Mouse (Mus musculus): ENCODE results near the gene Scd2.
"Not testable (repeated sequence)": the region's sequence is repeated elsewhere in the genome, so short reads cannot be mapped to it uniquely, and the experiment has no call there.

Gene Scd2

DNA sequence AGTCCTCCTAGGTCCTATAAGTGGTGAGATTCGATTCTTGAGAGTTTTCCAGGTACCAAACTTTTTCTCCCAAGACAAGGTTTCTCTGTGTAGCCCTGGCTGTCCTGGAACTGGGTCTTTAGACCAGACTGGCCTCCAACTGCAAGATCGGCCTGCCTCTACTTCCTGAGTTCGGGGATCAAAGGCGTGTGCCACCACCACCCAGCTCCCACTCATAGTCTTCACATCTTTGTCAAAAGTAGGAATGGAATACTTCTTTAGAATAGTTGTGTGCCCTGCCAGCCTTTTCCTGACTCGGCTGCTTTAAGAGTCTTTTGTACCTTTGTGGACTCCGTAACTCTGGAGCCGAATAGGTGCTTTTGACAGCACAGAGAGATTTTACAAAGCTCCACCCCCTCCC lies 2.7 kb downstream of the Scd2 start:
- in situ Hi-C loops (cut with MboI, MseI): loop anchor here (5.0 kb wide), 1 partner anchor 49 kb away; no protein-coding TSS in a partner anchor

DNA sequence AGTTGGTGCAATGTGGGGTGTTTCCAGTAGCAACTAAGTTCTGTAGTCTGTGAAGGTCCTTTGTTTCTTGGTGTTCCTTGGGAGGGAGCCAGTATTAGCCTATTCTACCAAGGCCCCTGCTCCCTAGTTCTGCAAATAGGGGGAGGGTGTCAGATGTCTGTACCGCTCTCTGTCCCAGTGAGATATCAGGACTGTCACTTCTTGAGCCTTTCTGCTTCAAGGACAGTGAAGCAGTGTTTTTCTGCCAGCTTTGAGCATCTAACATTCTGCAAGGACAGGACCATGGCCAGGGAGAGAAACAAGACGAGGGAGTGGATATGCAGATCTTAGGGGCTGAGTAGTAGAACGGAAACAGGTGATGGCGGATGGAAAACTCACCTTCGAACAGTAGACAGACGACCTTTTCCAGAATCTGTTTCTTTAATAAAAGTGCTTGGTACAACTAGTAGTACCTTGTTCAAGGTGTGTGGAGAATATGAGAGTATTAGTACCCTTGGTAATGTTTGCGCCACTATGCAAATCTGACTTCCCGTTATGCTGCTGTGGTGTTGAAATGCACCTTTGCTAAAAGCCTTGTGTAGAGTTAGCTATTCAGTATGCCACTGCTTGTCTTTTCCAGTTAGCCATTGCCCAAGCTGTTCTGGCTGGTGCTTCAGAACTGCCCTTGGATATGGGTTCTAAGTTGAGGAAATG lies 3.7 kb downstream of the Scd2 start:
- in situ Hi-C loops (cut with MboI, MseI): loop anchor here (5.0 kb wide), 1 partner anchor 50 kb away; no protein-coding TSS in a partner anchor

DNA sequence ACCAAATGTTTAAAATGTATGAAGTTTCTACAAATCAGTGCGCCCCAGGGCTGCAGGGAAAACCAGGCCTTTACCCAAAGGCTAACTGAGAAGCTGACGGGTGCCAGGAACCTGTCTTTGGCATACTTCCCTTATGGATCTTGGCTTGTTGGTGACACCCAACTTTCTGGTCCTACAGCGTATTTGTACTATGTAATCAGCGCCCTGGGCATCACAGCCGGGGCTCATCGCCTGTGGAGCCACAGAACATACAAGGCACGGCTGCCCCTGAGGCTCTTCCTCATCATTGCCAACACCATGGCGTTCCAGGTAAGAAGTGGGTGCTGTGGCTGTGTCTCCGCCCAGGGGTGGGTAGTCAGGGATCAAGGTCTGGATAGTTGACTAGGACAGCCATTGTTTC lies 4.4 kb downstream of the Scd2 start:
- in situ Hi-C loops (cut with MboI, MseI): loop anchor here (5.0 kb wide), 1 partner anchor 51 kb away; no protein-coding TSS in a partner anchor

DNA sequence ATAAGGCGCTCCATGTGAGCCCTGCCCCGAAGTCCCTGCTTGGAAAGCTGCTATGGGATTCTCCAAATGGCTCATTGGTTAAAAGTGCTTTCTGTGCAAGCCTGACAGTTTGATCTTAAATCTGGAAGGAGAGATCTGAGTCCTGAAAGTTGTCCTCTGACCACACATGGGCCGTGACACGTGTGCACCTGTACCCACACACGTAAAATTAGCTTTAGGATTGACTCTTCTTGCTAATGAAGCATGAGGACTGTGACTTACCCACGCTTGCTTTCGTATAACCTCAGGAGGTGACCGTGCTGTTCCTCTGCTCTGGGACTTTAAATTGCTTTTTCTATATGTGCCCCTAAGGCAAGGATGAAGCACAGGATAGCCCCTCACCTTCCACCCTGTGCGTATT lies 5.6 kb downstream of the Scd2 start:
- in situ Hi-C loops (cut with MboI, MseI): loop anchor here (5.0 kb wide), 1 partner anchor 52 kb away; no protein-coding TSS in a partner anchor

DNA sequence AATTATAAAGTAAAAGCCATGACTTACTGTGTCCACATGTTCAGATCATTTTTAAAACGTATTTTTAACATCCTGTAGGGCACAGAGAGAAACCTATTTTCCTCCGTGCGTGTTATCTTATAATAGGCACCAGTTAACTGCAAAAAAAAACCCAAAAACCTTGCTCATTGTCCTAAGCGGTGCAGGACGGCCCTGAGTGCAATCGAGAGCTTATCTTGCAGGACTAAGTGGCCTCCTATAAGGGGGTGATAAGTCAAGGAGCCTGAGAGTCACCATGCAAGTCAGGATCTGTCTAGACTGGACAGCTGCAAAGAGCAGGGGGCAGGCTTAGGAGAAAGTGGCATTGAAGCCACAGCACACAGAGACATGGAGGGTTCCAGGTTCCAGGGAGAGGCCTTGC lies 6.4 kb downstream of the Scd2 start:
- in situ Hi-C loops (cut with MboI, MseI): loop anchor here (5.0 kb wide), 1 partner anchor 53 kb away; no protein-coding TSS in a partner anchor

DNA sequence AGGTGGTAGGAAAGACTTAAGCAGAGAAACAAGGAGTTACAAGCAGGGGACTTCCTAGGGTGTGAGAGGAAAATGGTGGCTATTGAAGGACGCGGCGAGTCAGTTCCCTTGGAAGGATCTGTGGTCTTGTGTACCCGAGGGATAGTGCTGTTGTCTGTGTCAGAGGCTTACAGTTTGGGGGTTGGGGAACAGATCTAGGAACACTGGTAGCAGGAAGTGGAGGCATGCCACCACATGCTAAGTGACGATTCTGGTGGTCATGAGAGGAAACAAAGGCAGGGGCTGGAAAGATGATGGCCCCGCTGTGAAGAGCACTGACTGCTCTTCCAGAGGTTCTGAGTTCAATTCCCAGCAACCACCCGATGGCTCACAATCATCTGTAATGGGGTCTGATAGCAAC lies 7.0 kb downstream of the Scd2 start:
- in situ Hi-C loops (cut with MboI, MseI): no loop called here

DNA sequence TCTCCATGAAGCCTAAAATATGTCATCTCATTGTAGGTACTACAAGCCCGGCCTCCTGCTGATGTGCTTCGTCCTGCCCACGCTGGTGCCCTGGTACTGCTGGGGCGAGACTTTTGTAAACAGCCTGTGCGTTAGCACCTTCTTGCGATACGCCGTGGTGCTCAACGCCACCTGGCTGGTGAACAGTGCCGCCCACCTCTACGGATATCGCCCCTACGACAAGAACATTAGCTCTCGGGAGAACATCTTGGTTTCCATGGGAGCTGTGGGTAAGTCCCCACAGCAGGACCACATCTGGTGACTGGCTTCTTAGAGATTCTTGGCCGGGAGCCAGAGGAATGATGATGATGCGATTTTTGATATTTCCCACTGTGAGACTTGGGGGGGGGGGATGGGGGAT lies 7.7 kb downstream of the Scd2 start:
- in situ Hi-C loops (cut with MboI, MseI): no loop called here

DNA sequence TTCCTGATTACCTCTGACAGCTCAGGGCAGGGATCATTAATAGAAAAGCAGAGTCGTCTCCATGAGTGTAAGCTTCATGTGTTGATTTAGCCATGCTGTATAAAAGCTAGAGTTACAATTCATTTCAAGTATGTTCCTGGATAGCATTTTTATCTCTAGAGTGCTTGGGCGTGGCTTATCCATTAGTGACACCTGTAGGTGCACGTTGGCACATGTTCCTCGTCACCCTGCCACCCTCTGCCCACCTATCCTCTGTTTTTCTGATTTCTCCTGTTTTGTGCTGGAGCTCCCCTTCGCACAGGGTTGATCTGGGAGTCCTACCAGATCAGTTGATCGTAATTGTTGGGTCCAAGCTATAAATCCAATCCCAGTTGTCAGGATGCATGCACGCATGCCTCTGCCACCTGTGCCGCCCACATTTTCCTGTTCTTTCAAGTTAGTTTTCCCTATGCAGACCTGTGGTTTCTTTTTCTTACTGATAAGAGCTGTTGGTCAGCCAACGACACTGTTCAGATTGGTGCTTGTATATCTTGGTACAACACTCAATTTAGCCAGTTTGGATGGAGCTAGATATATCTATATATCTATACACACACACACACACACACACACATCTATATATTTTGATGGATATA lies 8.3 kb downstream of the Scd2 start:
- in situ Hi-C loops (cut with MboI, MseI): no loop called here

DNA sequence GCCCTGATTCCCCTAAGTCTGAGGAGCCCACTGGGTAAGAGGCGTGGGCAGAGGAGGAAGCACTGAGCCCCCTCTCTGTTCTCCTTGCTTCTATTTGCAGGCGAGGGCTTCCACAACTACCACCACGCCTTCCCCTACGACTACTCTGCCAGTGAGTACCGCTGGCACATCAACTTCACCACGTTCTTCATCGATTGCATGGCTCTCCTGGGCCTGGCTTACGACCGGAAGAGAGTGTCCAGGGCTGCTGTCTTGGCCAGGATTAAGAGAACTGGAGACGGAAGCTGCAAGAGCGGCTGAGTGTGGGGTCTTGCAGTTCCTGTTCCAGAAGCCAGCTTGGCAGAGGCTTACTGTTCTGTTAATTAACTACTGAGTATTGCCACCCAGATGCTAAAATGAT lies 9.4 kb downstream of the Scd2 start:
- in situ Hi-C loops (cut with MboI, MseI): no loop called here

DNA sequence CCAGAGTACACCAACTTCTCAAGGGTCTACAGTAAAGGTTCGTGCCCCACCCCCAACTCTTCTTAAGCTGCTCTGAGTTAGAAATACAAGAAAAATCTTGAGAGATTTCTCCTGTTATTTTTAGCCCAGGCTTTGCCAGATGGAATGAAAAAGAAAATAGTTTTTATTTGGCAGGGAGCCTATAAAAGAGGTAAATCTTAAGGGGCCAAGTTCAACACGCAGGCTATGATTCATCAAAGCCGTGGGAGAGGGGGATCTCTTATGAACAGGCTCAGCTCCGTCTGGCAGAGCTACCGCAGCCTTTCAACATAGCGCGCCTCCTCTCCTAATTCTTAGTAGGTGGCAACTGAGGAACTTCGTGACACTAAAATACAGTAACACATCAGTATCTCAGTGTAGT lies 10.0 kb downstream of the Scd2 start:
- in situ Hi-C loops (cut with MboI, MseI): no loop called here

DNA sequence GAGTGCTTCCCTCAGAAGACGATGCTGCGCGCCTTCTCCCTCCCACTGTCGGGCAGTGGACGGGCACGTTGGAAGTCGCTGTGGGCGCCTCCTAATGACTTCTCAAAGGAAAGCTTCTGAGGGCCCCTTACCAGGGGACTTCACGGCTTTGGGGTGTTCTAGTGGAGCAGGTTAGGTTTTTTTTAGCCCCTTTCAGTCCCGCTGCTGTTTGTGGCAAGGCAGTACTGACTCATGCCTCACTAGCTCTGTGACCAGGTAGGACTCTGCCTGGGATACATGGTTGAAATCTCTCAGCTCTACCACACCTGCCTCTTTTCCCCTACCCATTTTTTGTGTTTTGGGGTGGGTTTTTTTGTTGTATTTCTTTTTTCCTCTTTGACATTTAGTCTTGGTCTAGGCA lies 10.9 kb downstream of the Scd2 start:
- in situ Hi-C loops (cut with MboI, MseI): no loop called here

DNA sequence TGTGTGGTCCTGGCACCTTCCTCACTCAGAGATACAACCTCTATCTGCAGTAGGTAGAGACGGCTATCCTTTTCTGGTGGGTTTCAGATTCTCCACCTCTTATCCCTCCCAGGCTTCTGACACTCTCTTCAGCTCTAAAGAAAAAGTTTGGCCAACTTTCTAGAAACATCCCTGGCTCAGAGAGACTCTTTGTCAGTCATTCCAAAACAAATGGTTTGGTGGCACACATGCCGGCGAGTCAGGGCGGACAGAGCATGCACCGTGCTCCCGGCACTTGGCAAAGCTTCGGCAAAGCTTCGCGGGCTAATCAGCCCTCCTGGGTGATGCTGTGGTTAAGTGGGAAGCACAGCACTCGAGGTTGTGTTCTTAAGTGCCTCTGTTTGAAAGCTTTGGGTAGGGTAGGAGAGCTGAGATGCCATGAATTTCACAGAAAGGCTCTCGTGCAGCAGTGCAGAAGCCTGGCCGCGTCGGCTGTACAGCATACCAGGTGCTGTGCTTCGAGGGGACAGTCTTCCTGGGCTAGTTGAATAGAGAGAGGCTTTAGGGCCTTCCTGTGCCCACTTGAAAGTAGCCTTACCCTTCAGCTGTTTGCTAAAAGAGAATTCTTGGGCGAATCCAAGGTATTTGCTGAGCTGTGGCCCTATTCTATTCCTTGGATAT lies 11.5 kb downstream of the Scd2 start:
- in situ Hi-C loops (cut with MboI, MseI): no loop called here

DNA sequence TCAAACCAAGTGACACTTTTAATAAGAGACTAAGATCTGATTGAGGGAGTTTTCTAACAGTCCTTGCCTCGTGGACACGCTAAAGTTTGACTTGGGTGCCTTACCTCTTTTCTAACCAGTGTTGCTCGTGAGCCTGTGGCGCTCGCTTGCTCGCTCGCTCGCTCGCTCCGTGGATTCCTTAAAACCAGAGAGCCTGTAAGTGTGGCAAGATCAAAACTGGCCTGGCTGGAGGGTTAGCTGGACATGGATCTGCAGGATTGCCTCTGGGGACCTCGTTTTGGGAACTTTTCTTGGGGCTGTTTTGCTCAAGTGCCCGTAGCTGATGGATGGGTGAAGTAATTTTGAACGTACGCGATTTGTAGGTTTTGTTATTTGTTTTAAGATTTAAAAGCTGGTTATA lies 12.2 kb downstream of the Scd2 start:
- in situ Hi-C loops (cut with MboI, MseI): no loop called here

DNA sequence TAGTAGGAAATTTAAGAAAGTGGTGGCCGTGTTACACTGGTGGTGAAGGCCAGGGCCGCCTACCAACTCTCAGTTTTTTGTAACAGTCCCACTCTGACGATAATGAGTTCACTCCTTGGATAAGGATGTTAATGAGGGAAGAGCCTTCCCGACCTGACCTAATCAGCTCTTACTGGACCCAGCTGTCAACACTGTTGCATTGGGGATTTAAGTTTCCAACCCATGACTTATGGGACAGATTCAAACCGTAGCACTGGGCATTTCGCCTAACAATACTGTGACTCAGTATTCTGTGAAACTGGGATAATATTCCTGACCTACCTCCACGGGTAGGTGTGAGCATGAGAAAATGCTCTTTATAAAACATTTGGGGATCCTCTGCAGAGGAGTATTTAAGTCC lies 12.7 kb downstream of the Scd2 start:
- in situ Hi-C loops (cut with MboI, MseI): no loop called here

DNA sequence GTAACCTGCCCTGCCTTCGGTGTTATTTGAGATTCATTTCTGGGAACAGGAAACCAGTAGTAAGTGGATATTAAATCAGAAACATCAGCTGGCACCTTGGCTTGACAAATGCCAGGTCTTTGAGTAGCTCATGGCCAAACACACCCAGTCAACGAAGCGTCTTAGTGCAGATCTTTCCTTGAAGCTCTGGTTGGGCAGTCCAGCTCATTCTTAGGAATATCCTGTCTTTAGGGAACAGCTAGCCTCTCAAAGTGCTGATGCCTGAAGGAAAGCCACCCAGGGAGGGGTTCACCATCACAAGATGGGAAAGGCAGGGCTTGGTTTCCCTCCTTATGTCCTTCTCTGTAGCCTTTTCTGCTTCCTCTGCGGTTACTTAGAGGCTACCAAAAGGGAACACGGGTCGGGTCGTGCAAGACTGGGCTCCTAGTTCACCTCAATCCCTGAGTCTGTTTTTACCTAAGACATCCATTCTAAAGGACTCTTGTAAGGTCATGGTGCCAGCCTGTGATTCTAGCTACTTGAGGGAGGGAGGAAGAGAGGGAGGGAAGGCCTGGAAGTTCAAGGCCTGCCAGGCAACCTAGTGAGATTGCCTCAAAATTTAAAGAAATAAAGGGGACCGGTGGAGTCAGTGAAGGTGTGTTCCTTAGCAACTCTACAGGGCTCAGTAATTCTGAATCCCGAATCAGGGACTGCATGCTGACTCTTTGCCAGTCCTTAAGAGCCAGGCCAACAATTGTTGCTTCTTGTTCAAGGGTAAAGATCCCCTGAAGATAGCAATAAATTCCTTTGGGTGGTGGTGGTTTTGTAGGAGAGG lies 13.8 kb downstream of the Scd2 start:
- in situ Hi-C loops (cut with MboI, MseI): no loop called here

DNA sequence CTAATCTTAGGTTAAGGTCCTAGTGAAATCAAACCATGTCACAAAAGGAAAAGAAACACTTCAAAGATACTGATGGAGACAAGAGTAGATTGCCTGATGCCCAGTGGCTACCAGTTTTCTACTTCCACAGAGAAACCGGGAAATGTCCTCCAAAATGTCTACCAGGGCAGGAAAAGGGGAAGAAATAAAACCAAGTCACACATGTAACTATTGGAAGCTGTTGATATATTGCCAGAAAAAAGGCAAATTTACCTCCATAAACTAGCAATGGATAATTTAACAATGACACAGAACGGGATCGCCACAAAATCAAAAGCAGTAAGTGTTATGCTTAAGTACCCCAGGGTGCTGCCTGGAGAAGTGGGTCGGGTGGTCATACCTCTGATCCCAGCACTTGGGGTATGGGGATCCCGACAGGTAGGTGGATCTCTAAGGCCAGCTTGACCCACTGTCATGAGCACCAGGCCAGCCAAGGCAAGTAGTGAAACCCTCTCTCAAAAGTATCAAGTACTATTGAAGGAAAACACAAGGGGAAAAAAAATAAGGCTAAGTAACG lies 14.5 kb downstream of the Scd2 start:
- in situ Hi-C loops (cut with MboI, MseI): no loop called here

DNA sequence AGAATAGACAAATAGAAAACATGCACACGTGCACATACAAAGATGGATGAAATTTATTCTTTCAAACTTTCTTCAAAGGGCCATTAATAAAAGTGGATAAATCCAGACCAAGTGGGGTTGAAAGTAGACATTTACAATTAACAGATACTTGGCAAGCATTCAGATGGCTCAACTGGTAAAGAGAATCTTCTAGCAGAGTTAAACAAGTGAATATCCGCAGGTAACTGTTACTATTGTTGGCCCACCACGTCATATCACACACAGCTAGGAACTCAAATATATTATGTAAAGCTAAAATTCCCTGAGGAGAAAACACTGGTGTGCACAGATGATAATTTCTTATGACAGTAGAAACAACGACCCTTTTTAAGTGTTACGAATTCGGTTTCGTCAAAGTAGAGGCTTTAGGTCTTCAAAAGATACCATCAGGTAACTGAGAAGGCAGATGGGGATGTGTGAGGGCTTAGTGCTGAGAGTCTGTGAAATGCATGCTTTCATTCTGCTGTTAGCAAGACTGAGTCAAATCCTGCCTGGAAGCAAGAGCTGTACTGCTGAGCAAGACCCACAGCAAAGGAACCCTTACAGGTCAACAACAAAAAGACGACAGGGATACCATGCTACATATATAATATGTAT lies 15.3 kb downstream of the Scd2 start:
- in situ Hi-C loops (cut with MboI, MseI): no loop called here

DNA sequence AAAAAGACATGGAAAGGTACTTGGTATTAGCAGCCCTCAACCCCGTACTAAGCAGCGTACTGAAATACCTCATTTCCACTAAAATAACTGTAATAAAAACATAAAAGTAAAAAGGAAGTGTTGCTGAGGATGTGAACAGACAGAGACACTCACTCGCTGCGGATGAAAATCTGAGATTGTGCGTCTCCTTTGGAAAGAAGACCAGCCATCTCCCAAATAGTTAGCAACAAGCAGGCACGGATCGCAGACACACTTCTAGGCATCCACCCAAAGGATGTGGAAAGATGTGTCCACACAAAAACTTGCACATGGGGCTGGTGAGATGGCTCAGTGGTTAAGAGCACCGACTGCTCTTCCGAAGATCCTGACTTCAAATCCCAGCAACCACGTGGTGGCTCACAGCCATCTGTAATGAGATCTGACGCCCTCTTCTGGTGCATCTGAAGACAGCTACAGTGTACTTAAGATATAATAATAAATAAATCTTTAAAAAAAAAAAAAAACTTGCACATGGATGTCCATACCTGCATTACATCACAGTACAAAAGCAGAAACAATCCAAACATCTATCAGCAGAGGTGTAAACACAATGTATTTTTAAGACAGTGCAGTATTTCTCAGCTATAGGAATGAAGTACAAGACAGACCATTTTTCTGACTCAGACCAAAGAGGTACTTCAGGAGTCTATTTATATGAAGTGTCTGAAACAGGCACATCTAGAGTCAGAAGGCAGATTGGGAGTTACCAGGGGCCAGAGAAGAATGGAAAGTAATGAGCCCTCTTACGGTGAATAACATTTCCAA lies 16.1 kb downstream of the Scd2 start:
- in situ Hi-C loops (cut with MboI, MseI): no loop called here

DNA sequence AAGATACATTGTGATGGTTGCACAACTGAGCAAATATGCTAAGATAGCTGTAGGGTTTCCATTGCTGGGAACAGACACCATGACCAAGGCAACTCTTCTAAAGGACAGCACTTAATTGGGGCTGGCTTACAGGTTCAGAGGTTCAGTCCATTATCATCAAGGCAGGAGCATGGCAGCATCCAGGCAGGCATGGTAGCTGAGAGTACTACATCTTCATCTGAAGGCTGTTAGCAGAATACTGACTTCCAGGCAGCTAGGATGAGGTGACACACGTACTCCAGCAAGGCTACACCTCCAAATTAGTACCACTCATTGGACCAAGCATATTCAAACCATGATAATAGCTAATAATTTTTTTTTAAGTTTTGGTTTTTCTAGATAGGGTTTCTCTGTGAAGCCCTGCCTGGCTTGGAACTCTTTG lies 16.7 kb downstream of the Scd2 start:
- in situ Hi-C loops (cut with MboI, MseI): not testable (repeated sequence)

DNA sequence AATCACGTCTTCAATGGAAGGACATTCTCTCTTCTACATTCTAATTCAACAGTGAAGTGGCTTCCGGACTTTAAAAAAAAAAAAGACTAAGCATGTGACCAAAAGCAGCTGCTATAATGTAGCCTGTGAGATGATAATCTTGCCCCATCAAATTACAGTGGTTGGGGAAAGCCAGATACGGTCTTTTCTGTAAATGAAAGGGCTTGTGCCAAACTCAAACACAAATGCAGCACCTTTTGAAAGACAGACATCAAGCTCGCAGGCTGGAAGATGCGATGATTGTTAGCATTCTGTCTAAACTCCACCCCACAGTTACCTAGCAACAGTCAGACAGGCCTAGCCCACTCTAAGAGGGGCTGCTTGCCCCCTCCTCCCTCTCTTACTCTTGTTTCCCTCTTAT lies 17.3 kb downstream of the Scd2 start:
- in situ Hi-C loops (cut with MboI, MseI): no loop called here

Data from T-helper 1 cell (primary cell).